Mouse (Mus musculus) spleen, adult 2 months (tissue): Measurements from ENCODE around the gene Fam20b.

ENCODE experiments used
- CTCF ChIP-seq: fragments of 200-500 bp; IDR thresholded peaks from 2 replicates; pipeline ENCODE4 v1.5.1; 2011; ENCODE audit warnings: mild to moderate bottlenecking, inconsistent platforms; ENCODE audit not compliant: insufficient read depth, insufficient read length, insufficient replicate concordance; ENCODE audit errors: extremely low read depth
- POLR2A ChIP-seq: fragments of 200-500 bp; IDR thresholded peaks from 2 replicates; pipeline ENCODE4 v1.6.1; 2011; ENCODE audit warnings: low read depth, low read length, inconsistent platforms

GRCm38 (mm10) chr1:156686025-156686661 is 32.7 kb downstream of the Fam20b start:
- TF ChIP-seq POLR2A (no peak), CTCF (no peak)
